Mouse (Mus musculus): ENCODE results near the gene Rnf113a2. TPM values are rescaled to one million over a fixed set of nuclear protein-coding genes. Genes with fewer than 3 reads are reported as not detected.

Gene Rnf113a2
- polyA plus RNA-seq (2012; rRNA removed), result 15.1 and 18.3 TPM in 2 replicates

GRCm38 (mm10) chr12:84416834-84417604, at the start of gene Rnf113a2:
Gene Rnf113a2, plus strand, starts transcription at chr12:84417196.
- DNase-seq (ENCODE audit: extremely low spot score in 1 of 2, low spot score in 1 of 2), result peak; percentile 64 to 82

- no peak for DNase-seq (ENCODE audit: extremely low spot score in 1 of 2, low spot score in 1 of 2)
Measured at GRCm38 (mm10) chr12:84371647-84372046, 45.3 kb upstream of the Rnf113a2 start.

GRCm38 (mm10) chr12:84373831-84374481, 43.0 kb upstream of the Rnf113a2 start:
- no peak for DNase-seq (ENCODE audit: extremely low spot score in 1 of 2, low spot score in 1 of 2)

- no peak for DNase-seq (ENCODE audit: extremely low spot score in 1 of 2, low spot score in 1 of 2)
Measured at GRCm38 (mm10) chr12:84382369-84382768, 34.6 kb upstream of the Rnf113a2 start.

- peak in 1 of 2 experiments; percentile 32 for DNase-seq (ENCODE audit: extremely low spot score in 1 of 2, low spot score in 1 of 2)
Measured at GRCm38 (mm10) chr12:84384644-84385081, 32.3 kb upstream of the Rnf113a2 start.

GRCm38 (mm10) chr12:84385408-84385807, 31.6 kb upstream of the Rnf113a2 start:
- DNase-seq (ENCODE audit: extremely low spot score in 1 of 2, low spot score in 1 of 2), result no peak

- DNase-seq (ENCODE audit: extremely low spot score in 1 of 2, low spot score in 1 of 2), result no peak
Measured at GRCm38 (mm10) chr12:84388097-84388496, 28.9 kb upstream of the Rnf113a2 start.

- no peak for DNase-seq (ENCODE audit: extremely low spot score in 1 of 2, low spot score in 1 of 2)
Measured at GRCm38 (mm10) chr12:84388774-84389400, 28.1 kb upstream of the Rnf113a2 start.

- DNase-seq (ENCODE audit: extremely low spot score in 1 of 2, low spot score in 1 of 2), result no peak
Measured at GRCm38 (mm10) chr12:84390336-84390735, 26.7 kb upstream of the Rnf113a2 start.

GRCm38 (mm10) chr12:84392681-84393080, 24.3 kb upstream of the Rnf113a2 start:
- no peak for DNase-seq (ENCODE audit: extremely low spot score in 1 of 2, low spot score in 1 of 2)

- DNase-seq (ENCODE audit: extremely low spot score in 1 of 2, low spot score in 1 of 2), result no peak
Measured at GRCm38 (mm10) chr12:84393847-84394246, 23.1 kb upstream of the Rnf113a2 start.

- DNase-seq (ENCODE audit: extremely low spot score in 1 of 2, low spot score in 1 of 2), result no peak
Measured at GRCm38 (mm10) chr12:84396947-84397679, 19.9 kb upstream of the Rnf113a2 start.

GRCm38 (mm10) chr12:84397685-84398084, 19.3 kb upstream of the Rnf113a2 start:
- DNase-seq (ENCODE audit: extremely low spot score in 1 of 2, low spot score in 1 of 2), result no peak

- no peak for DNase-seq (ENCODE audit: extremely low spot score in 1 of 2, low spot score in 1 of 2)
Measured at GRCm38 (mm10) chr12:84398629-84399028, 18.4 kb upstream of the Rnf113a2 start.

GRCm38 (mm10) chr12:84399135-84399534, 17.9 kb upstream of the Rnf113a2 start:
- DNase-seq (ENCODE audit: extremely low spot score in 1 of 2, low spot score in 1 of 2), result no peak

GRCm38 (mm10) chr12:84399663-84400062, 17.3 kb upstream of the Rnf113a2 start:
- DNase-seq (ENCODE audit: extremely low spot score in 1 of 2, low spot score in 1 of 2), result no peak

- no peak for DNase-seq (ENCODE audit: extremely low spot score in 1 of 2, low spot score in 1 of 2)
Measured at GRCm38 (mm10) chr12:84400068-84400467, 16.9 kb upstream of the Rnf113a2 start.

GRCm38 (mm10) chr12:84400653-84401052, 16.3 kb upstream of the Rnf113a2 start:
- DNase-seq (ENCODE audit: extremely low spot score in 1 of 2, low spot score in 1 of 2), result no peak

GRCm38 (mm10) chr12:84402923-84403322, 14.1 kb upstream of the Rnf113a2 start:
- no peak for DNase-seq (ENCODE audit: extremely low spot score in 1 of 2, low spot score in 1 of 2)

GRCm38 (mm10) chr12:84404541-84404940, 12.5 kb upstream of the Rnf113a2 start:
- no peak for DNase-seq (ENCODE audit: extremely low spot score in 1 of 2, low spot score in 1 of 2)

- no peak for DNase-seq (ENCODE audit: extremely low spot score in 1 of 2, low spot score in 1 of 2)
Measured at GRCm38 (mm10) chr12:84407259-84407658, 9.7 kb upstream of the Rnf113a2 start.

Data from frontal cortex, adult 2 months (tissue).